Mouse (Mus musculus): ENCODE measurements around the gene Rgl3. TPM values are rescaled to one million over a fixed set of nuclear protein-coding genes. Genes with fewer than 3 reads are reported as not detected.

The Rgl3 gene
- total RNA-seq, 2 experiments from 2014 or later: 1.3 to 1.4 TPM

- intact Hi-C loops (cut with DNase I): no loop called here
Measured at GRCm38 (mm10) chr9:21987592-21988342, 1.5 kb downstream of the Rgl3 start.

DNA sequence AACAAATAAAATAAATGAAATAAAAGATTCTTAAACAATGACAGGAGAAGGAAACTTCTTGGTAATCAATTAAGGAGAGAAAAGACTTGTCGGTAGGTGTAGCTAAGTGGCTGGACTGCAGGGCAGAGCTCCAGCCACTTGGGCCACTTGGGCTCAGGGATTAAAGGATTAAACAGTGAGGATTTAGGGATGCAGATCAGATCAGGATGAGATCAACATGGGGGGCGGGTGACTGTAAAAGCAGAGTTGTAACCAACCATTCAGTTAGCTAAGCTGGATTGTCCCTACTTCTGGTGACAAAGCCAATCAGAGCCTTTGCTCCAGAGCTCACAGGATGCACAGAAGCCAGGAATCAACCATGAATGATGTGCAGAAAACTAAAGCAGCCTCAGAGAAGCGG lies 5.3 kb downstream of the Rgl3 start:
- DNase-seq: no peak
- intact Hi-C loops (cut with DNase I): no loop called here

More at GRCm38 (mm10) chr9:21987592-21988342, 1.5 kb downstream of the Rgl3 start:
- DNase-seq: no peak

GRCm38 (mm10) chr9:21978398-21979128 lies 10.7 kb downstream of the Rgl3 start:
- intact Hi-C loops (cut with DNase I): loop anchor here (5.0 kb wide), 2 partner anchors 74 to 179 kb away; partner anchors contain the start of genes Elavl3 and Pigyl
- no peak for DNase-seq

DNA sequence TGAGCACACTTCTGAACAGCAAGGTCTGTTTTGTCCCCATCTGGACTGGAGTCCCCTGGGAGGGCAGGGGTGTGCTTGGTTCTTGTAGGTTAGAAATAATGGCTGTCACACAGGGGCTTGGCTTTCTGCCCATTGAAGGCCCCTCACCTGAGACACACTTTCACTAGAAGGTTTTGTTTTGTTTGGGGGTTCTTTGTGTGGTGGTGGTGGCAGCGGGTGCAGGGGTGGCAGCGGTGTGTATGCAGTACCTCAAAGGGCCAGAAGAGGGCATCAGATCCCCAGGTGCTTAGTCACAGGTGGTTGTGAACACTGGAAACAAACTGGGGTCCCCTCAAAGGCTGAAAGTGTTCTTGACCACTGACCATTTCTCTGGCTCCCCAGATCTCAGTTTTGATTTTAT lies 11.3 kb downstream of the Rgl3 start:
- DNase-seq: peak in 1 of 2 experiments; percentile 42
- intact Hi-C loops (cut with DNase I): loop anchor here (5.0 kb wide), 2 partner anchors 74 to 179 kb away; partner anchors contain the start of genes Elavl3 and Pigyl

GRCm38 (mm10) chr9:21977331-21977730 lies 11.9 kb downstream of the Rgl3 start:
- intact Hi-C loops (cut with DNase I): loop anchor here (5.0 kb wide), 2 partner anchors 75 to 180 kb away; partner anchors contain the start of genes Elavl3 and Pigyl
- no peak for DNase-seq

DNA sequence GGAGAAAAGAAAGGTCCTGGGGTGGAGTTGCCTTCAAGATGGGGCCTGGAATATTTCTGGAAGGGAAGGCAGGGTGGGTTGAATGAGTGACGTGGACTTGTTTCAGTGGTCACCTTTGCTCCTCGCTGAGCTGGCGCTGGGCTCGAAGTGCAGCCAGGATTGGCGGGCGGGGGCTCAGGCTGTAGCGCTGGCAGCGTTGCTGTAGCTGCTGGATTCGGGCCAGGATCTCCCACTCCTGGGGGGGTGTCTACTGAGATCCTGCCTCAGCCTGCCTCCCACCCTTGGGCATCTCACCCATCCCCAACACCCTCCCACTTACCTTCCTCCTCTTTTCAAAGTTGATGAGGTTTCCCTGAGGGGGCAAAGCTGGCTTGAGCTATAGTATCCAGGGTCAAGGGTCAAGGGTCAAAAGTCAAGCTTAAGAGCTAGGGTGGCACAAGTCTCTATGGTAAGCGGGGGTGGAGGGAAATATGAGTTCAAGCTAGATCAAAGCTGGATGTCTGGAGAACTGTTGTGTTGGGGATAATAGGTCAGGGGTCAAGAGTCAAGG lies 12.5 kb downstream of the Rgl3 start:
- intact Hi-C loops (cut with DNase I): loop anchor here (5.0 kb wide), 2 partner anchors 76 to 181 kb away; partner anchors contain the start of genes Elavl3 and Pigyl

DNA sequence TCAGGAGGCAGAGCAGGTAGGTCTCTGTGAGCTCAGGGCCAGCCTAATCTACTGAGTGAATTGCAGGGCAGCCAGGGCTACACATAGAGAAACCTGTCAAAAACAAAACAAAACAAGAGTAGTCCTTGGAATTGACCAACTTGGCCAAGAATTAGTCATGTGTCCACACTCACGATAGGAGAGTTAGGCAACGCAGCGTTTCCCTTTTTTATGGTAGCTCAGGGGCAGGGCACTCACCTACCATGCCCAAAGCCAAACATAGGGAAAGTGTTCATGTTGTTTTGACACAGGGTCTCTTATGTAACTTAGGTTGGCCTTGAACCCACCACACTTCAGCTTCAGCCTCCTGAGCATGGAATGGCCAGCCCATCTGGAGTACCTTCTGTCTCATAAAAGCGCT lies 19.9 kb downstream of the Rgl3 start:
- no peak for DNase-seq
- intact Hi-C loops (cut with DNase I): no loop called here

More for the DNA sequence above, 12.5 kb downstream of the Rgl3 start:
- DNase-seq: no peak

- no peak for DNase-seq
- intact Hi-C loops (cut with DNase I): no loop called here
Measured at GRCm38 (mm10) chr9:21968883-21969282, 20.4 kb downstream of the Rgl3 start.

DNA sequence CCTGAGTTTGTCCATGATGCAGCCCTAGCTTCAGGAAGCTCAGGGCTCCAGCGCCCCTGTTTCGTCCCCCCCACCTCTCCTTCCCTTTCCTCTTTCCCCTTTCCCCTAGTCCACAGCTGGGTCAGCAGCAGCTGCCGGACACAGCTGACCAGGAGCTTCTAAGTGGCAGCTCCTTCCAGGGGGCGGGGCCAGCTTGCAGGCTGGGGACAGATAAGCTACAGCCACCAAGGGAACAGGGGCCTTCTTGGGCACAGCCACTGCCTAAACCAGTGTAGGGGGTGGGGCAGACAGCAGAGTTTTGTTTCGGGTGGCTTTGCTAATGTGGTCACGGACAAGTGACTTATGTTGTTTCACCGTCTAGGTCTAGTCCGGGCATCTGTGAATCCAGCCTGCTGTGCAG lies 25.8 kb downstream of the Rgl3 start, which contains the start of gene Epor:
Gene Epor (minus strand): TSS at position 90 of the 400 bp plus-strand sequence.
- DNase-seq: peak; percentile 68 to 72
- intact Hi-C loops (cut with DNase I): no loop called here

- intact Hi-C loops (cut with DNase I): no loop called here
- peak; percentile 72 to 76 for DNase-seq
Measured at GRCm38 (mm10) chr9:21962416-21963059, 26.7 kb downstream of the Rgl3 start.

- peak in 1 of 2 experiments; percentile 30 for DNase-seq
- intact Hi-C loops (cut with DNase I): no loop called here
Measured at GRCm38 (mm10) chr9:21962010-21962409, 27.2 kb downstream of the Rgl3 start.

GRCm38 (mm10) chr9:21961366-21961980 lies 27.8 kb downstream of the Rgl3 start:
- no peak for DNase-seq
- intact Hi-C loops (cut with DNase I): no loop called here

DNA sequence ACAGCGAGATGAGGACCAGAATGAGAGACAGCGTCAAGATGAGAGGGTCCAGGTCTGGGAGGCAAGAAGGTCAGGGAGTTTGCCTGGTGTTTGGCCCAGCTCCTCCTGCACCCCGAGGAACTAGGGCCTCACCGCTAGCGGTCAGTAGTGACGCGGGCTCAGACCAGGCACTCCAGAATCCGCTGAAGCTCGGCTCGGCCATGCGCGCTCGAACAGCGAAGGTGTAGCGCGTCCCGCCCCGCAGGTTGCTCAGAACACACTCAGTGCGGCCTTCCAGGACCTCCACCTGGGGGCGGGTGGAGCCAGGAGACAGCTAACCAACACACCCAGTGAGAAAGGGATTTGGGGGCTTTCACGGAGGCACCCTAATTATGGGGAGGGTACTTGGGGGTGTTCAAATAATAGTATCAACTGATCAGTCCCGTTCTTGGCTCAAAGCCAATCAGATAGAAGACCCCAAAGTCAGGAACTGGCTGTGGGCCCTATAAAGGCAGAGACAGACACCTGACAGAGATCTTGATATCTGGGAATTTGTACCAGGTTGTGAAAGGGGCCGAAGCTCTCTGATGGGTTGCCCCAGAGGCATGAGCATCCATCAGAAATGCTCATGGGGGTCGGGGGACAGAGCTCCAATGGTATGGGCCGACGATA lies 28.6 kb downstream of the Rgl3 start:
- DNase-seq: no peak
- intact Hi-C loops (cut with DNase I): no loop called here

GRCm38 (mm10) chr9:21960135-21960534 lies 29.1 kb downstream of the Rgl3 start:
- intact Hi-C loops (cut with DNase I): no loop called here
- DNase-seq: no peak

- intact Hi-C loops (cut with DNase I): no loop called here
- DNase-seq: no peak
Measured at GRCm38 (mm10) chr9:21959244-21959643, 30.0 kb downstream of the Rgl3 start.

DNA sequence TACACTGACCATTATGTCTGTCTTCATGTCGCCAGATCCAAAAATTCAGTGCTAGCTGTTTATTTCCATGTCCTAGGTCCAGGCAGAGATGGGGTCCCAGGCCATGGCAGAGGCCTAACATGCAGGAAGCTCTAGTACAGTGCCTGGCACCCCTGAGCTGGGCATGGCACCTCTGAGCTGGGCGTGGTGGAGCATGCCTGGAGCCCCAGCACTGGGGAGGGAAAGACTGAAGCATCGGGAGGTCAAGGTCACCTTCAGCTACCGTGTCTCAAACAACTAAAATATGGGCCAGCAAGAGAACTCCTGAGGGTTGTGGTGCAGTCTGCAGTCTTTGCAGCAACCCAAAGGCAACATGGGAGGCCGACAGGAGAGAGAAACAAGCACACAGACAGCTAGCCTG lies 30.9 kb downstream of the Rgl3 start:
- no peak for DNase-seq
- intact Hi-C loops (cut with DNase I): no loop called here

- intact Hi-C loops (cut with DNase I): no loop called here
- DNase-seq: peak; percentile 99 to 100
Measured at GRCm38 (mm10) chr9:21955570-21956281, 33.5 kb downstream of the Rgl3 start, which contains the start of gene Swsap1. Gene Swsap1 (plus strand): TSS chr9:21955755.

GRCm38 (mm10) chr9:21955225-21955569 lies 34.0 kb downstream of the Rgl3 start:
- intact Hi-C loops (cut with DNase I): no loop called here
- DNase-seq: no peak

DNA sequence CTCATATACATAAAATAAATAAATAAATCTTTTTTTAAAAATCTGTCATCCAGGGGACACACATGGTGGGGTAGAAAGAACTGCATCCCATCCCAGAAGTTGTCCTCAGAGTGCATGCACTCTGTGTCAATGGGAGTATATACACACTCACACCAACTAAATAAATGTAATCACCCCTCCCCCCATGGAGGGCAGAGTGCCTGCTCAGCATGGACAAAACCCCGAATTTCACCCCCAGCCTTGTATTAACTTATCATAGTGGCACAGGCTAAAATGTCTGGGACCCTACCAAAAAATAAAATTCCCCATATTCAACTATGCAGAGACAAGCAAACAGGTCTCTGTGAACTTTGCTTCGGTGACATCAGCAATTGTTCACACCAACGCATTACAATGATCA lies 34.6 kb downstream of the Rgl3 start:
- intact Hi-C loops (cut with DNase I): no loop called here

More for the DNA sequence above, 34.6 kb downstream of the Rgl3 start:
- DNase-seq: no peak

Measured in heart, postnatal 10 days (tissue).